Mouse (Mus musculus) spleen, adult 2 months (tissue): ENCODE data around the gene Usp5.

Experiments used
- CTCF ChIP-seq: fragments of 200-500 bp; IDR thresholded peaks from 2 replicates; pipeline ENCODE4 v1.5.1; 2011; ENCODE audit warnings: mild to moderate bottlenecking, inconsistent platforms; ENCODE audit not compliant: insufficient read depth, insufficient read length, insufficient replicate concordance; ENCODE audit errors: extremely low read depth
- POLR2A ChIP-seq: fragments of 200-500 bp; IDR thresholded peaks from 2 replicates; pipeline ENCODE4 v1.6.1; 2011; ENCODE audit warnings: low read depth, low read length, inconsistent platforms

DNA sequence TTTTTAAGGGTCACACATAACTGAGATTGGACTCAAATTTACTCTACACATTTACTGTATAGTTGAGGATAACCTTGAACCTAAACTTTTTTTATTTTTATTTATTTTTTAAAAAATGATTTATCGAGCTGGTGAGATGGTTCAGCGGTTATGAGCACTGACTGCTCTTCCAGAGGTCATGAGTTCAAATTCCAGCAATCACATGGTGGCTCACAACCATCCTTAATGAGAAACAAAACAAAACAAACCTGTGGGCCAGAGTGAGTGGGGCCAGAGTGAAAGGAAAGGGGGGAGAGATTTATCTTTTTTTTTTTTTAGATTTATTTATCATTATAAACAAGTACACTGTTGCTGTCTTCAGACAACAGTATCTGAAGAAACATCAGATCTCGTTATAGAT is 37.4 kb downstream of the Usp5 start:
- TF ChIP-seq CTCF: no peak
- TF ChIP-seq POLR2A: no peak
